Mouse (Mus musculus) forebrain, embryonic 11.5 days (tissue): ENCODE measurements around the gene Cyb561. TPM values are rescaled to one million over a fixed set of nuclear protein-coding genes. Genes with fewer than 3 reads are reported as not detected.

Source experiments
- polyA plus RNA-seq: library from polyadenylated mRNA; unstranded; fragments of >200 nt; fragmentation: Nextera tagmentation; extraction: Ambion mirVana; gene quantifications from 2 replicates; pipeline ENCODE4 v1.2.1, GENCODE M21; 2014

The Cyb561 gene
- polyA plus RNA-seq, 1 experiment from 2014 or later, result 11.5 TPM

Other genes with a start within 250 kb of the Cyb561 start
- gene Ace, start 14.6 kb upstream of the Cyb561 start, polyA plus RNA-seq, result 0.67 and 0.90 TPM in 2 replicates
- not detected in 2 replicates for gene Ace3, start 41.3 kb upstream of the Cyb561 start, polyA plus RNA-seq
- gene Kcnh6, start 54.8 kb upstream of the Cyb561 start, polyA plus RNA-seq, result 0.39 and 0.41 TPM in 2 replicates
- gene Dcaf7, start 83.5 kb upstream of the Cyb561 start, polyA plus RNA-seq, result 104 TPM in 2 replicates
- 8.8 and 9.9 TPM in 2 replicates for gene Taco1, start 112.7 kb upstream of the Cyb561 start, polyA plus RNA-seq
- 20.6 and 23.5 TPM in 2 replicates for gene Map3k3, start 131.3 kb upstream of the Cyb561 start, polyA plus RNA-seq
- gene Gm10840, start 207.5 kb upstream of the Cyb561 start, polyA plus RNA-seq, result 1.2 TPM in 1 of 2 replicates, not detected in the other
- gene Limd2, start 207.5 kb upstream of the Cyb561 start, polyA plus RNA-seq, result 309 and 337 TPM in 2 replicates
- 41.8 and 43.6 TPM in 2 replicates for gene Strada, start 248.8 kb upstream of the Cyb561 start, polyA plus RNA-seq